Mouse (Mus musculus) kidney, adult 2 months (tissue): ENCODE measurements around the gene Tti1.

ENCODE experiments used
- CTCF ChIP-seq: fragments of 200-500 bp; conservative IDR thresholded peaks from 2 replicates; pipeline ENCODE4 v1.5.1; 2011; ENCODE audit warnings: low read depth, mild to moderate bottlenecking, control low read depth, low read length, moderate library complexity, mixed read lengths; ENCODE audit not compliant: insufficient read depth, insufficient read length
- POLR2A ChIP-seq: fragments of 200-500 bp; IDR thresholded peaks from one replicate; pipeline ENCODE4 v1.6.1; 2011; ENCODE audit warnings: low read depth, low read length, control low read depth

DNA sequence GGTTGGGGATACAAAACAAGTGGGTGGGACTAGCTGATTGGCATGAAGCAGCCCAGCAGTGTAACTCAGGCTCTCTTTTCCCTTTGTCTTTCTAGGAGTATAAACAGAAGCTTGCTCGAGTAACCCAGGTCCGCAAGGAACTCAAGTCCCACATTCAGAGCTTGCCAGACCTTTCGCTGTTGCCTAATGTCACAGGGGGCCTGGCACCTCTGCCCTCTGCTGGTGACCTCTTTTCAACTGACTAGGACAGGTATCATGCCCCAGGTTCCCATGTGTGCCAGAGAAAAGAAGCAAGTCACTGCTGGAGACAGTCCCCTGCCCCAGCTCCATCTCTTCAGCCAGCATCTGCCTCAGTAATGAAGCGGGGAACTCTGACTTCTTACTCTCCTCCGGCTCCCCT lies 46.6 kb upstream of the Tti1 start:
- TF ChIP-seq CTCF: no peak; the same call in 1 of the 2 replicates
- no peak for TF ChIP-seq POLR2A
